Mouse (Mus musculus): ENCODE data around the gene 4921517D22Rik. TPM values are rescaled to one million over a fixed set of nuclear protein-coding genes. Genes with fewer than 3 reads are reported as not detected.

Gene 4921517D22Rik
- total RNA-seq, 2 experiments from 2014 or later: not detected

DNA sequence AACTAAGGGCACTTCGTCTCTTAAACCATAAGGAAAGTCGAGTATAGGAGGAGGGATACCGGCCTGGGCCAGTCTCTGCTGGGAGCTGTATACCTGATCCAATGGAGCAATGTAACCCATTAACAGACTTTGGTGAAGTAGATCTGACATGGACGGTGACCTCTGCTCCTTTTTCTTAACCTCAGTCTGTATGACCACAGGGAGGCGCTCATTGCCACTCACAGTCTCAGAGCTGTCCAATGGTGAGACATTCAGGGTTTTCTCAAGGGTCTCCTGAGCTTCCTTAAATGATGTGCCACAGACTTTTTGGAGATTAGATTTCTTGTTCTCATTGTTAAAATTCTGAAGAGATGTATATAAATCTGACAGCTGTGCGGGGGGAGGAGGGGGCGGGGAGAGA is 3.3 kb downstream of the 4921517D22Rik start:
- DNase-seq: no peak

GRCm38 (mm10) chr13:59689843-59690242 is 4.1 kb downstream of the 4921517D22Rik start:
- no peak for DNase-seq

GRCm38 (mm10) chr13:59689313-59689712 is 4.6 kb downstream of the 4921517D22Rik start:
- no peak for DNase-seq

DNA sequence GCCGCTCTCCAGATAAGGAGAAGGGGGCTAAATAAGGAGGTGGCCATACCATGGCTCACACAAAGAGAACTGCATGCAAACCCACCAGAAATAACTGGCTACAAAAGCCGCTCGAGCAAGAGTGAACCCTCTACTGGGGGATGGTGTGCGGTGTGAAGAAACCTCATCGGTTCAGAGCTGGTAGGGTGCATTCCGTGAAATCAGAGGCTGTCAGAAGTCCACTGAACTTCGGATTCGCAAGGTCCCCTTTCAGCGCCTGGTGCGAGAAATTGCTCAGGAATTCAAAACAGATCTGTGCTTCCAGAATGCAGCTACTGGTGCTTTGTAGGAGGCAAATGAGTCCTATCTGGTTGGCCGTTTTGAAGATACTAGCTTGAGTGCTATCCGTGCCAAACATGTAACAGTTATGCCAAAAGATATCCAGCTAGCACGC is 5.6 kb downstream of the 4921517D22Rik start:
- no peak for DNase-seq

DNA sequence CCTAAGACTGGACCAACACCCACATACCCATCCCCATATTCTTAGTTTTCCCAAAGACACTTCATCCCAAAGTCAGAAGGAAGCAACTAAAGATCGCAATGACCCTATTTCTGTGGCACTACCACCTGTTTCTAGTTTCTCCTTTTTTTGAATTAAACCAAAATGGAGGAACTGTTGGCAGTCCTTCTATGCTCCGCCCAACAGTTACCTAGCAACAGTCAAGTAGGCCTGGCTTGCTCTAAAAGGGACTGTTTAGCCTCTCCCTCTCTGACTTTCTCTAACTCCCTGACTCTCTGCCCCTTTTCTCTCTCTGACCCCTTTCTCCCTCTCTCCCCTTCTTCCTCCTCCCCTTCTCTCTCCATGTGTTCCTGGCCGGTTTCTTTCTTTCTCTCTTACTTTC is 8.7 kb downstream of the 4921517D22Rik start:
- no peak for DNase-seq

DNA sequence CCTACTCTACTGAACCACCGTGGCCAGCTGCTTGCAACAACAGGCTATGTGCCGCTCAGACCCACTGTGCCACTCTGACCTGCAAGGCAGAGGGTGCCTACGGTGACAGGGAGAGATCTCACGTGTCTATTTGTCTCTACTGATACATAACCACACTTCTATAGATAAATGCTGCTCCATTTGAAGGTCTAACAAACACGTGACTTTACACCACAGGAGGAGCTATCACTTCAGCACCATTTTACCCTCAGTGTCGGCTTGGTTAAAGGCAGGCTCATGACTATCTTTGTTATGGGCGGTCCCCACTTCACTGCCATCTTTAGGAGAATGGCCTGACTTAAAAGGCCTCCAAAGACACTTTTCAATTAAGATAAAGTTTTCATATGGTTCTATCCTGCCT is 11.3 kb downstream of the 4921517D22Rik start:
- no peak for DNase-seq

DNA sequence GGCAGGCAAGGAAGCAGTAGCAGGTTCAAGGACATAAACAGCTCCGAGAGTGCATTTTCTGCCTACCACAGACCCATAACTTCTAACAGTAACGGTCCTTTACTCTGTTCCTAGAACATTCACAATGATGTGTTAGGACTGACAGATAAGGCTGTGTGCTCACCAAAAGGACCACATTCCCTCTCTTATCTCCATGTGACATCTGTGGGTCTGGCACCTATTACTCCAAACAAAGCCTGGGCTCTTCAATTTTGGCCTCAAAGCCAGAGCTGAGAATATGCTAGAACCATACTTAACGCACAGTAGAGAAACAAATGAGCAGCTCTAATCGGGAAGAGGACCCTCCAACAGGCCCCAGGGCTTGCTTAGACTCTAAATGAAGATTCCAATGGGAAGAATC is 14.0 kb downstream of the 4921517D22Rik start:
- no peak for DNase-seq

DNA sequence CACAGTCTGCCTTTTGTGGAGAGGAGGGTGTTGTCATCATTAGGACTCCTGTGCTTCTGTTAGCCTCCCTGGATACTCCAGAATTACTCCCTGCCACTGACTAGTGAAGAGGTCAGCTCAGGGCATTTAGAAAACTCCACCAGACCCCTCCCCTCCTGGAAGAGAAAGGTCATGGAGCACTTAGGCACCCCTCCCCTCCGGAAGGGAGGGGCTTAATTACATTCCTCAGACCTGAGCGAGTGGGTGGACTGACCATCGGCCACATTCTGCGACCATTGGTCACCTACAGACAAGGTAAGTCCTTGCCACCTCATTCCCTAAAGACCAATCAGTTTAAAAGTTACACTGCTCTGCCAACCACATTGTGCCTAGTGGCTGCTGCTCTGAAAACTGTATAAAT is 14.6 kb downstream of the 4921517D22Rik start:
- DNase-seq: no peak

DNA sequence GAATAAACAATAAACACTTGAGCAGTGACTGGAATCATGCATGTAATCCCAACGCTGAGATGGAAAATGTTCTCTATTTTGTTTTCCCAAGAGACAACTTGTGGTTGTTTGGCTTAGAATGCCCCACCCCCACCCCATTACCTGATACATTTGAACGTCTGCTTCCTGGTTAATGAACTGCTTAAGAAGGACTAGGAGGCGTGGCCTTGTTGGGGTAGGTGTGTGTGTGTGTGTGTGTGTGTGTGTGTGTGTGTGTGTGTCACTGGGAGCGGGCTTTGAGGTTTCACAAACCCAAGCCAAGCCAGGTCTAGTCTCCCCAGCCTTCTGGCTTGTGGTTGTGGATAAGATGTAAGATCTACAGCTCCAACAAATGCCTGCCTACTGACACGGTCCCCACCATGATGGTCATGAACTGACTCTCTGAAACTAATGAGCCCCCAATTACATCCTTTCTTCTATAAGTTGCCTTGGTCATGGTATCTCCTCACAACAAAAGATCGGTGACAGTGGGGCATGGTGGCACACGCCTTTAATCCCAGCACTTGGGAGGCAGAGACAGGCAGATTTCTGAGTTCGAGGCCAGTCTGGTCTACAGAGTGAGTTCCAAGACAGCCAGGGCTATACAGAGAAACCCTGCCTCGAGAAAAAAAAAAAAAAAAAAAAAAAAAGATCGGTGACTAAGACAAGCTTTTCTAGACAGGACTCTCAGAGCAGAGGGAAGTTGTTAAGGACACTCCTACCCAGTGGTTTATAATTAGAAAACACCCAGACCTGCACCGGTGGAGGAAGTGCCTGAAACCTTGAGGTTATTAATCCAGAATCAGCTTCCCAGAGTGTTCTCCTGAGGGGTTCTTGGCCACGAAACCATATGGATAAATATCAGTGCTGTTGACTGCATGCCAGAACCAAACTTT is 17.3 kb downstream of the 4921517D22Rik start:
- no peak for DNase-seq

- peak; percentile 37 for DNase-seq
Observed at GRCm38 (mm10) chr13:59675151-59676011, 18.5 kb downstream of the 4921517D22Rik start, which contains the start of gene Golm1. Gene Golm1 (minus strand): TSS chr13:59675811.

GRCm38 (mm10) chr13:59674761-59675150 is 19.2 kb downstream of the 4921517D22Rik start:
- DNase-seq: no peak

DNA sequence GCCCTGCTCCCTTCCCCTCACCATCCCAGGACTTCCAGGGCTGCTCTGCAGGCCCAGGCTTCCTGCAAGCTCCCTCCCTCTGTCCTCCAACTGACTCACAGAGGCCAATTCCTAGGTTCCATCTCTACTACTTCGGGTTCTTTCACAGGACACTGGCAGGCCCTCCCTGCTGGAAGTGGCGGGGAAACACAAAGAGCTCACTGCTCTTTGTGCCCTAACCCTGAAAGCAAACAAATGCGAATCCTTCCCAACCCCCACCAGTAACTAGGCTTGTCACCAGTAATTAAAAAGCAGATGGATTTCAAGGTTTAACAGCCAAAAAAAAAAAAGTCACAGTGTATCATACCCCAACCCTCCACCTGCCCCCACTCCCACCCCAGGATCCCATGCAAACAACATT is 19.7 kb downstream of the 4921517D22Rik start:
- no peak for DNase-seq

DNA sequence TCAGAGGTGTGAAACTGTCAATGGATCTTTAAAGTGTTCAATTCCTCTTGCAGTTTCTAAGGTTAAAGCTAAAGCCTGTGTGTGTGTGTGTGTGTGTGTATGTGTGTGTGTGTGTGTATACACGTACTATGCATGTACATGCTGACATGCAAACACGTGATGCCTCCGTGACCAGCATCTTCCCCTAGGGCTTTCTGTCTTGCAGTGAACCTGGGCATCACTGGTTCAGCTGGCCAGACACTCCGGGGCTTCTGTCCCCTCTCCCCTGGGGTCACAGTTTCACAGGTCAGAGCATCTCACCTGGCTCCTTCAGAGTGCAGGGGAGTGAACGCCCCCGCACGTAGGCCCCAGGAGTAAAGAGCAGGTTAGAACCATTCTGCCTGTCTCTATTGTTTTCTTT is 20.3 kb downstream of the 4921517D22Rik start:
- no peak for DNase-seq

DNA sequence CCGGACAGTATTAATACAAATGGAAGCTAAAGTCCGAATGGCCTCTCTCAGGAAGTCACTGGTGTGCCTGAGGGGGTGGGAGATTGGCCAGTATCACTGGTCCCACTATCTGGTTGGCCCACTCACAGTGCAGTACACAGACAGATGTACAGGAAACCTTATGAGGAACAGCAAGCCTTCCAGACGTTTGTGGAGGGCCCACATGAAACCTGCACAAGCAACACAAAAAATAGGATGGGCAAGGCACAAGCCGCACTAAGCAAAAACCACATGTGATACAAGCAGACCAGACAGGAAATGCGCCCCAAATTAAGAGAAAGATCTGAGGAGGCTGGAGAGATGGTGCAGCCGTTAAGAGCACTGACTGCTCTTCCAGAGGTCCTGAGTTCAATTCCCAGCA is 21.7 kb downstream of the 4921517D22Rik start:
- DNase-seq: no peak

- no peak for DNase-seq
Observed at GRCm38 (mm10) chr13:59671521-59671920, 22.4 kb downstream of the 4921517D22Rik start.

DNA sequence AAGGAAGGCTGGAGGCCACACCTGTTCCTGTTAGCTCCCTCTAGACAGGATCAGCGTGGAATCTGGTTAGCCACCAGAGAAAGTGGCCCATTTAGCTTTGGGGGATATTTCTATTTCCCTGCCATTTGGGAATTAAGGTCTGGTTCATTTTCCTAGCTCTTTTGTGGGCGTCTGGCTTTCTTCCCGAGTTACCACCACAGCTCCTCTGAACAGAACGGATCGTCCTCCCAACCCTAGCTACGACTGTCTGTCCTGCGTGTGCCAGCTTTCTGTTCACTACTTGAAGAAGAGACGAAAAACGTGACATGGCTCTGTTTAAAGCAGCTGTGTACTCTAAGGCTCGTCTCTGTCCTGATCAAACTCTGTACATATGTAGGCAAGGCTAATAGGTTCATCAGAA is 24.0 kb downstream of the 4921517D22Rik start:
- DNase-seq: no peak

DNA sequence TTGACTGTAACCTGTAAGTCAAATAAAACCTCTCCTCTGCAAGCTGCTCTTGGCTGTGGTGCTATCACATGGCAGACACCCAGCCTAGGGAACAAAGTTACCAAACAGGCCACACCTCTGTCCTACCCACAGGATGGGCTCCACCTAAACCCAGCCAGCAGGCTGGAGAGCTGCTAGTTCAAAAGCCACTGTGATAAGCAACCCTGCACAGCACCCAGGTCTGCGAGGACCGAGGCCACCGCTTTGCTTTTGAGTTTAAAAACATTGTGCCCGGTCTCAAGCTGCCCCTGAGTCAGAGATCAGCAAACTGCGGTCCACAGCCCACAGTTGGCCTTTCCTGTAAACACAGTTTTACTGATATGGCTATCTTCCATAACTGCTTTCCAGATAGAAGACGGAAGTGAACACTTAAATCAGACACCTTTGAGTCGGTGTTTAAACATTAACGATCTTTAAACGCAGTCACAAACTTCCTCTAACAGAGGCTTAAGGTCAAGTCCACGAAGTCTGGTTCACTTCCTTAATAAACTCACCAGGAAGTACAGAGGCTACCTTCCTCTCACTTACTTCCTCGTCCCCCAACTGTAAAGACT is 25.3 kb downstream of the 4921517D22Rik start:
- DNase-seq: peak; percentile 27

- no peak for DNase-seq
Observed at GRCm38 (mm10) chr13:59667763-59668162, 26.1 kb downstream of the 4921517D22Rik start.

DNA sequence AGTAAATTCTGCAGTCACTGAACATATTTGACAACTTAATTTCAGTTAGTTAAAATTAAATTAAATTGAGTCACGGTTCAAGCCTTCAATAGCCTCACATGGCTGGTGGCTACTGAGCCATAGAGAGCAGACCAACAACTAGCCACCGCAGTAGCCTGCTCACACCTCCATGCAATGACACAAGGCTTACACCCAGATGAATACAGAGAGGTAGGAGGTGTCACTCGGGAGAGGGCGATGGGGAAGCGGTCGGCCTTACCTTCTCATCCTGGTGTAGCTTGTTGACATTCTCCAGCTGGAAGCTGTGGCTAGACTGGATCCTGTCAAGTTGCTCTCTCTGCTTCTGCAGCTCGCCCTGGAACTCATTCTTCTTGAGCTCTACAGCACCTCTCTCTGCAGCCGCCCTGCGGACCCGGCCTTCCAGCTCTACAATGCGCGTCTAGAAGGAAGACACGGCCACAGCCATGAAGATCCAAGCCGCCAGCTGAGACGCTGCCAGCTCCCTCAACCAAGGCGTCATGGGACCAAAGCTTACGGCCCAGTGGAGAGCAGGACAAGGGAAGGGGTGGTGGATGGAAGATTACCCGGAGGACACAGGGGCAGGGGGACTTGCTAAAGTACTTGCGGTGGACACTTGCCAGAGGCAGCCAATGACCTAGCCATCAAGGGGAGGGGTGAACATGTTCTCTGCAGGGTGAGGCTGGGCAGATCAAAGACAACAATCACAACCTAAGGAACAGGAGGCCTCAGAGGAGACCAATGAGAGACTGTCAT is 29.8 kb downstream of the 4921517D22Rik start:
- DNase-seq: no peak

GRCm38 (mm10) chr13:59661966-59662365 is 31.9 kb downstream of the 4921517D22Rik start:
- DNase-seq: no peak

DNA sequence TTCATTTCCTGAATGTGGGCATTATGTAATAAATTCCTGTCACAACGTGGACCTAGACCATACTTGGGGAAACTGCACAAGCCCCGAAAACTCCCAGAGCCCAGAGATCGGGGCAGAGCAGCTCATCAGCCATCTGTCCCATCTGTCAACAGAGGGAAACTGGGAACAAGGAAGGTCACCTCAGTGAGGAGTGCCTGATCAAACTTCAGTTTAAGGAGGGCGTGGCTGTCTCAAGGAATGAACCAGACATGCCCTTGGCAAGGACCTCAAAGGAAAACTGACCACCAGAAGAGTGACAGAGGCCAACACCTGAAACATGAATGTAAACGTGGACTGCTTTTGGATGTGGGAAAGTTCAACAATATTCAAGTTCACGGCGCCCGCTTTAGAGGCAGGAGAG is 32.5 kb downstream of the 4921517D22Rik start:
- DNase-seq: no peak

DNA sequence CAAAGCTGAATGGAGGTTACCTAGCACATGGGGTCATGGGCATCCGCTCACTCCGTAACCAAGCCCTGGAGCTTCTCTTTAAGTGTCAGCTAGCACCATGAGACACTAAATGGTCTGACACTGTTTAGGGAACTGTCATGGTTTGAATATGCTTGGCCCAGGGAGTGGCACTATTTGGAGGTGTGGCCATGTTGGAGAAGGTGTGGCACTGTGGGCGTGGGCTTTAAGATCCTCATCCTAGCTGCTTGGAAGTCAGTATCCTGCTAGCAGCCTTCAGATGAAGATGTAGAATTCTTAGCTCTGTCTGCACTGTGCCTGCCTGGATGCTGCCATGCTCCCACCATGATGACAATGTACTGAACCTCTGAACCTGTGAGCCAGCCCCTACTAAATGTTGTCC is 33.5 kb downstream of the 4921517D22Rik start:
- no peak for DNase-seq

Data from gastrocnemius, postnatal 25 days (tissue).